Mouse (Mus musculus) CH12.LX (cell line): ENCODE data around the gene Eif4h. TPM values are rescaled to one million over a fixed set of nuclear protein-coding genes. Genes with fewer than 3 reads are reported as not detected.

ENCODE experiments used
- DNase-seq: peaks from one replicate; pipeline ENCODE4 v3.0.0-alpha.2; 2013; ENCODE audit errors: extremely low read depth
- H3K27ac ChIP-seq: 2 replicates; pipeline ENCODE4 v1.5.1; 2012; ENCODE audit warnings: low read depth, mild to moderate bottlenecking, control low read depth, moderate library complexity; ENCODE audit not compliant: insufficient read depth
- H3K27me3 ChIP-seq: replicated peaks from 2 replicates; pipeline ENCODE3; 2012; ENCODE audit warnings: inconsistent platforms
- H3K36me3 ChIP-seq, 2 experiments: replicated peaks in 1 of 2; 2 replicates each; pipeline versions ENCODE3 to v1.6.1; 2012; ENCODE audit warnings: inconsistent platforms in 1 of 2, low read length in 1 of 2, mild to moderate bottlenecking in 1 of 2, mixed read lengths in 1 of 2, moderate library complexity in 1 of 2; ENCODE audit not compliant: control insufficient read depth in 1 of 2, insufficient read depth in 1 of 2
- H3K4me1 ChIP-seq, 2 experiments: 2 replicates each; pipeline ENCODE4 v1.6.1; 2012; ENCODE audit warnings: inconsistent platforms in 1 of 2, moderate library complexity in 1 of 2; ENCODE audit not compliant: insufficient read depth in 2 of 2, control insufficient read depth in 1 of 2
- H3K4me2 ChIP-seq: 2 replicates; pipeline ENCODE4 v1.6.1; 2012; ENCODE audit warnings: low read depth, mild to moderate bottlenecking, control low read depth; ENCODE audit not compliant: poor library complexity, insufficient read depth, severe bottlenecking
- H3K4me3 ChIP-seq, 3 experiments: fragments of 150-350 bp in 1 of 3; sonication (generic) in 1 of 3; replicated peaks in 1 of 3; 2 replicates each; pipeline versions ENCODE3 to v1.5.1; 2011 to 2012; ENCODE audit warnings: low read depth in 2 of 3, low read length in 2 of 3, mild to moderate bottlenecking in 2 of 3, moderate library complexity in 2 of 3, control low read depth in 1 of 3, improper control_type of control experiment in 1 of 3, inconsistent platforms in 1 of 3, mixed read lengths in 1 of 3; ENCODE audit not compliant: poor library complexity in 1 of 3
- H3K79me2 ChIP-seq: replicated peaks from 2 replicates; pipeline ENCODE4 v1.6.1; 2012; ENCODE audit warnings: mild to moderate bottlenecking, moderate library complexity; ENCODE audit not compliant: control insufficient read depth, poor library complexity, insufficient read depth, severe bottlenecking; ENCODE audit errors: extremely low read depth
- H3K9ac ChIP-seq: 2 replicates; pipeline ENCODE4 v1.6.1; 2012; ENCODE audit warnings: low read depth, mild to moderate bottlenecking, control low read depth, moderate library complexity; ENCODE audit not compliant: insufficient read depth
- H3K9me3 ChIP-seq: replicated peaks from 2 replicates; pipeline ENCODE3; 2012; ENCODE audit warnings: low read length, inconsistent platforms, mixed read lengths
- BHLHE40 ChIP-seq: IDR thresholded peaks from 2 replicates; pipeline ENCODE4 v1.6.1; 2011; ENCODE audit warnings: mild to moderate bottlenecking, low read depth, low read length, improper control_type of control experiment
- CHD2 ChIP-seq: IDR thresholded peaks from 2 replicates; pipeline ENCODE4 v1.6.1; 2011; ENCODE audit warnings: low read length, improper control_type of control experiment
- IRF4 ChIP-seq: IDR thresholded peaks from 2 replicates; pipeline ENCODE4 v1.6.1; 2014; ENCODE audit warnings: low read depth, mild to moderate bottlenecking, inconsistent platforms, low read length, improper control_type of control experiment
- MAFK ChIP-seq: IDR thresholded peaks from 2 replicates; pipeline ENCODE4 v1.6.1; 2011; ENCODE audit warnings: low read length, improper control_type of control experiment; ENCODE audit not compliant: insufficient replicate concordance
- MAX ChIP-seq: IDR thresholded peaks from 2 replicates; pipeline ENCODE4 v1.6.1; 2011; ENCODE audit warnings: low read length, improper control_type of control experiment
- MAZ ChIP-seq: IDR thresholded peaks from 2 replicates; pipeline ENCODE4 v1.6.1; 2012; ENCODE audit warnings: low read depth, mild to moderate bottlenecking, inconsistent platforms, low read length, improper control_type of control experiment, moderate library complexity
- NELFE ChIP-seq: IDR thresholded peaks from 2 replicates; pipeline ENCODE4 v1.6.1; 2011; ENCODE audit warnings: low read depth, low read length, improper control_type of control experiment
- POLR2A ChIP-seq: IDR thresholded peaks from 2 replicates; pipeline ENCODE4 v1.6.1; 2011; ENCODE audit warnings: low read depth, mild to moderate bottlenecking, improper control_type of control experiment, low read length
- POLR2AphosphoS2 ChIP-seq: IDR thresholded peaks from 2 replicates; pipeline ENCODE4 v1.6.1; 2011; ENCODE audit warnings: low read depth, low read length, improper control_type of control experiment
- RAD21 ChIP-seq: IDR thresholded peaks from 2 replicates; pipeline ENCODE4 v1.6.1; 2011; ENCODE audit warnings: low read depth, mild to moderate bottlenecking, low read length, improper control_type of control experiment, moderate library complexity
- SIN3A ChIP-seq: IDR thresholded peaks from 2 replicates; pipeline ENCODE4 v1.6.1; 2012; ENCODE audit warnings: low read length, improper control_type of control experiment, inconsistent platforms
- TBP ChIP-seq: conservative IDR thresholded peaks from 2 replicates; pipeline ENCODE4 v1.6.1; 2011; ENCODE audit warnings: low read depth, low read length, improper control_type of control experiment
- TCF12 ChIP-seq: IDR thresholded peaks from 2 replicates; pipeline ENCODE4 v1.6.1; 2014; ENCODE audit warnings: low read depth, mild to moderate bottlenecking, inconsistent platforms, low read length, improper control_type of control experiment
- USF1 ChIP-seq: IDR thresholded peaks from 2 replicates; pipeline ENCODE4 v1.6.1; 2014; ENCODE audit warnings: low read depth, mild to moderate bottlenecking, inconsistent platforms, low read length, improper control_type of control experiment
- ZC3H11A ChIP-seq: IDR thresholded peaks from 2 replicates; pipeline ENCODE4 v1.6.1; 2012; ENCODE audit warnings: low read depth, mild to moderate bottlenecking, inconsistent platforms, low read length, improper control_type of control experiment
- ZMIZ1 ChIP-seq: IDR thresholded peaks from 2 replicates; pipeline ENCODE4 v1.6.1; 2012; ENCODE audit warnings: low read depth, mild to moderate bottlenecking, inconsistent platforms, low read length, improper control_type of control experiment
- dilution Hi-C: fragments of 300-500 bp; cut with MboI; formaldehyde crosslinking; loops from 2 replicates; pipeline ENCODE4 v1.14.3; 2020; ENCODE audit warnings: low sequenced_read_pairs; ENCODE audit not compliant: extremely low pct_unique_long_range_greater_than_20kb, extremely low pct_ligation_motif_present
- in situ Hi-C: fragments of 300-500 bp; cut with MboI; formaldehyde crosslinking; loops from 3 replicates; pipeline ENCODE4 v1.14.3; 2019; ENCODE audit warnings: low sequenced_read_pairs, low pct_ligation_motif_present, low pct_unique_long_range_greater_than_20kb, mixed read lengths
- polyA plus RNA-seq: library from polyadenylated mRNA; unstranded; fragments of >175 nt; gene quantifications from 2 replicates; pipeline ENCODE4 v1.2.1, GENCODE M21; 2012; ENCODE audit warnings: low read depth; ENCODE audit not compliant: insufficient read length
- total RNA-seq, 2 experiments: library from RNA; depleted of rRNA; stranded (reverse); fragments of 300-350 nt in 1 of 2; fragments of >200 nt in 1 of 2; gene quantifications; 2 replicates each; pipeline ENCODE4 v1.2.3; 2012 to 2014

Eif4h gene
- total and polyA plus RNA-seq, 3 experiments, result 391 to 470 (median 408) TPM

DNA sequence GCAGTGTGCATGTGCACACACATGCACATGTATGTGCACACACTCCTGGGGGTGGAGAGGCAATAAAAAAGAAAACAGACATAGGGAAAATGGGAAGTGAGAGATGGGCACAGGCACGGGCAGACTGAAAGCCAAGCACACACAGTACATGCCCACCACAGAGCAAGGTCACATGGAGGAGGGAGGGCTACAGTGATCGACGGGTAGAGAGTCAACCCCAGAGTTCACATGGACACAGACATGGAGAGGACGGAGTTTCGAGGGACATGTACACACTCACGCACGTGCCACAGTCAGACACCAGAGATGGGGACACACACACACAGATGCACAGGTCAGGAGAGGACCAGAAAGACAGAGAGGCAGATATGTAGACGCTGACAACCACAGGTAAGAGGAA lies 23.9 kb downstream of the Eif4h start (continued):
- TF ChIP-seq SIN3A (no peak), MAX (peak; percentile 59; the same call in 1 of the 2 replicates), CHD2 (no peak), TCF12 (no peak; the same call in 1 of the 2 replicates), RAD21 (no peak)
- TF ChIP-seq, all 38 proteins: peak for 9

- no peak for TF ChIP-seq MAZ
- TF ChIP-seq POLR2A, result peak; percentile 77
- 0 out of 2 replicates have a peak, but pooled peaks have one; percentile 53 for TF ChIP-seq TBP
- peak; percentile 62; the same call in 1 of the 2 replicates for TF ChIP-seq NELFE
- no peak for TF ChIP-seq MAFK
- no peak for TF ChIP-seq ZC3H11A
- peak; percentile 34; the same call in 1 of the 2 replicates for TF ChIP-seq ZMIZ1
- peak; percentile 59 for TF ChIP-seq BHLHE40
- TF ChIP-seq USF1, result no peak
- peak; percentile 34; the same call in 1 of the 2 replicates for TF ChIP-seq IRF4
- peak; percentile 56; the same call in 1 of the 2 replicates for TF ChIP-seq TCF12
- TF ChIP-seq SIN3A, result peak; percentile 11; the same call in 1 of the 2 replicates
- TF ChIP-seq POLR2AphosphoS2, result peak; percentile 76
- Histone ChIP-seq H3K9me3 (no peaks in the 10 kb centered on the region), H3K79me2 (peaks cover 37% of the 10 kb centered on the region), H3K36me3 (peaks cover 20 to 44% of the 10 kb centered on the region in 2 experiments), H3K4me3 (peak within 1 kb of the TSS; percentile 63 to 78 (median 73)), H3K27ac (peak within 1 kb of the TSS; percentile 98), H3K4me1 (peaks cover 18 to 44% of the 10 kb centered on the region in 2 experiments), H3K9ac (peak within 1 kb of the TSS; percentile 84), H3K4me2 (peak within 1 kb of the TSS; percentile 53), H3K27me3 (no peaks in the 10 kb centered on the region)
- dilution Hi-C loops (no loop called here), in situ Hi-C loops (loop anchor here (5.0 to 25.0 kb wide), 3 partner anchors 33 to 253 kb away; partner anchors contain the start of gene Rfc2)
- DNase-seq, result peak; percentile 75
These were observed 24.5 kb downstream of the Eif4h start, which contains the start of gene Lat2 for GRCm38 (mm10) chr5:134614802-134615201. TSS of gene Lat2 (minus strand) at chr5:134615025.

GRCm38 (mm10) chr5:134614296-134614695 lies 25.0 kb downstream of the Eif4h start:
- DNase-seq, result no peak
- in situ Hi-C loops (loop anchor here (25.0 kb wide), 1 partner anchor 252 kb away; no protein-coding TSS in a partner anchor), dilution Hi-C loops (no loop called here)
- H3K4me3 ChIP-seq, result peak overlapping the region; percentile 63 to 78 (median 73)
- H3K9me3 ChIP-seq, result no peaks in the 10 kb centered on the region
- H3K27me3 ChIP-seq, result no peaks in the 10 kb centered on the region
- H3K36me3 ChIP-seq, result peaks cover 14 to 43% of the 10 kb centered on the region in 2 experiments
- H3K9ac ChIP-seq, result peak overlapping the region; percentile 84
- H3K4me1 ChIP-seq, result peaks cover 18 to 47% of the 10 kb centered on the region in 2 experiments
- peak overlapping the region; percentile 53; the same call in 1 of the 2 replicates for H3K4me2 ChIP-seq
- H3K79me2 ChIP-seq, result peaks cover 40% of the 10 kb centered on the region
- TF ChIP-seq POLR2AphosphoS2, result peak; percentile 60; the same call in 1 of the 2 replicates
- TF ChIP-seq ZC3H11A, result no peak
- TF ChIP-seq, all 38 proteins: peak for 1
- peak overlapping the region; percentile 98 for H3K27ac ChIP-seq
